In genomic region chr11:49259296-49259695, GRCm38 (mm10) we compare ENCODE assay signal across 24 mouse cellular contexts. TPM values are rescaled to one million over a fixed set of nuclear protein-coding genes. Genes with fewer than 3 reads are reported as not detected.
"Had no signal": no experiment of that assay in that cellular context is flagged by ENCODE, and none has a peak within 500 bp of the region (broad histone marks: within the 10 kb centered on the region; RNA-seq: fewer than 3 reads in every experiment).

No protein-coding gene starts in this region.

- H3K27ac ChIP-seq: hindbrain, embryonic 15.5 days; limb, embryonic 12.5 days; limb, embryonic 15.5 days; lung, embryonic 15.5 days; midbrain, embryonic 10.5 days; midbrain, embryonic 13.5 days; neural tube, embryonic 13.5 days; stomach, postnatal 0 days had no signal

- H3K4me3 ChIP-seq: hindbrain, embryonic 15.5 days; limb, embryonic 12.5 days; limb, embryonic 15.5 days; lung, embryonic 15.5 days; megakaryocyte, embryonic 14.5 days; midbrain, embryonic 10.5 days; midbrain, embryonic 13.5 days; myocyte; neural tube, embryonic 13.5 days had no signal

- ATAC-seq: midbrain, embryonic 13.5 days; midbrain, embryonic 16.5 days had no signal

- H3K9me3 ChIP-seq: hindbrain, embryonic 15.5 days; limb, embryonic 12.5 days; limb, embryonic 15.5 days; lung, embryonic 15.5 days; megakaryocyte, embryonic 14.5 days; midbrain, embryonic 10.5 days; midbrain, embryonic 13.5 days; neural tube, embryonic 13.5 days had no signal

- H3K4me2 ChIP-seq: hindbrain, embryonic 15.5 days; limb, embryonic 12.5 days; limb, embryonic 15.5 days; lung, embryonic 15.5 days; midbrain, embryonic 13.5 days; neural tube, embryonic 13.5 days had no signal

- H3K27me3 ChIP-seq: hindbrain, embryonic 15.5 days; limb, embryonic 12.5 days; limb, embryonic 15.5 days; lung, embryonic 15.5 days; megakaryocyte, embryonic 14.5 days; midbrain, embryonic 13.5 days; neural tube, embryonic 13.5 days had no signal

- H3K4me1 ChIP-seq: hindbrain, embryonic 15.5 days; limb, embryonic 12.5 days; midbrain, embryonic 10.5 days; midbrain, embryonic 13.5 days; neural tube, embryonic 13.5 days had no signal

- DNase-seq: kidney, postnatal 14 days; left cerebral cortex, postnatal 4 days; lung, adult 18-20 months; lung, postnatal 10 days; retina, postnatal 1 day; right cerebral cortex, postnatal 25 days; thymus, adult 2 months; thymus, postnatal 14 days; thymus, postnatal 4 days had no signal

- H3K9ac ChIP-seq: hindbrain, embryonic 15.5 days; limb, embryonic 12.5 days; limb, embryonic 15.5 days; lung, embryonic 15.5 days; midbrain, embryonic 13.5 days; neural tube, embryonic 13.5 days had no signal

RNA-seq across cellular contexts. Expression of gene Olfr1393, which starts 18.8 kb away (rescaled TPM):
- polyA plus RNA-seq: hindbrain, embryonic 15.5 days; intestine, embryonic 14.5 days; limb, embryonic 12.5 days; limb, embryonic 15.5 days; lung, embryonic 15.5 days; midbrain, embryonic 13.5 days; midbrain, embryonic 16.5 days; myocyte; neural tube, embryonic 13.5 days; stomach, embryonic 14.5 days; stomach, postnatal 0 days had no signal

RNA-seq across cellular contexts. Expression of gene Olfr1392, which starts 25.8 kb away (rescaled TPM):
- polyA plus RNA-seq: hindbrain, embryonic 15.5 days; intestine, embryonic 14.5 days; lung, embryonic 15.5 days; midbrain, embryonic 13.5 days; midbrain, embryonic 16.5 days; myocyte; neural tube, embryonic 13.5 days; spleen, adult 2 months; stomach, postnatal 0 days had no signal

RNA-seq across cellular contexts. Expression of gene Olfr10, which starts 45.2 kb away (rescaled TPM):
- polyA plus RNA-seq: hindbrain, embryonic 15.5 days; intestine, embryonic 14.5 days; large intestine, adult 2 months; limb, embryonic 12.5 days; limb, embryonic 15.5 days; lung, embryonic 15.5 days; midbrain, embryonic 10.5 days; midbrain, embryonic 13.5 days; midbrain, embryonic 16.5 days; myocyte; neural tube, embryonic 13.5 days; spleen, adult 2 months; stomach, embryonic 14.5 days; stomach, postnatal 0 days; thymus, adult 2 months had no signal
